Mouse (Mus musculus) lung, postnatal 4 days (tissue): ENCODE data around the gene Agpat4.

Experiments
- DNase-seq, 2 experiments: peaks; one replicate each; pipeline ENCODE4 v3.0.0; 2021

Gene Agpat4

GRCm38 (mm10) chr17:12231087-12231486 lies 112.6 kb downstream of the Agpat4 start:
- DNase-seq, result no peak

- DNase-seq, result no peak
Observed at GRCm38 (mm10) chr17:12232724-12233123, 114.2 kb downstream of the Agpat4 start.

GRCm38 (mm10) chr17:12240701-12241100 lies 122.2 kb downstream of the Agpat4 start:
- no peak for DNase-seq

- DNase-seq, result no peak
Observed at GRCm38 (mm10) chr17:12249783-12250504, 131.4 kb downstream of the Agpat4 start.

- no peak for DNase-seq
Observed at GRCm38 (mm10) chr17:12250581-12250980, 132.1 kb downstream of the Agpat4 start.

- no peak for DNase-seq
Observed at GRCm38 (mm10) chr17:12256142-12256541, 137.6 kb downstream of the Agpat4 start.

GRCm38 (mm10) chr17:12258517-12258916 lies 140.0 kb downstream of the Agpat4 start:
- DNase-seq, result no peak

- no peak for DNase-seq
Observed at GRCm38 (mm10) chr17:12259957-12260356, 141.5 kb downstream of the Agpat4 start.

- DNase-seq, result no peak
Observed at GRCm38 (mm10) chr17:12261376-12261775, 142.9 kb downstream of the Agpat4 start.

GRCm38 (mm10) chr17:12261887-12262286 lies 143.4 kb downstream of the Agpat4 start:
- DNase-seq, result no peak

GRCm38 (mm10) chr17:12262851-12263250 lies 144.3 kb downstream of the Agpat4 start:
- DNase-seq, result no peak

- no peak for DNase-seq
Observed at GRCm38 (mm10) chr17:12263787-12264186, 145.3 kb downstream of the Agpat4 start.

GRCm38 (mm10) chr17:12264293-12264692 lies 145.8 kb downstream of the Agpat4 start:
- DNase-seq, result peak; percentile 69 to 86

GRCm38 (mm10) chr17:12265969-12266925 lies 147.7 kb downstream of the Agpat4 start:
- DNase-seq, result peak; percentile 62 to 83

- no peak for DNase-seq
Observed at GRCm38 (mm10) chr17:12268091-12268490, 149.6 kb downstream of the Agpat4 start.

- no peak for DNase-seq
Observed at GRCm38 (mm10) chr17:12268538-12268937, 150.0 kb downstream of the Agpat4 start.
